Mouse (Mus musculus): ENCODE data around the gene Peli1. TPM values are rescaled to one million over a fixed set of nuclear protein-coding genes. Genes with fewer than 3 reads are reported as not detected.
A peak's percentile ranks its signal among the peaks of the same experiment; 100 is the strongest.

Gene Peli1
- polyA plus RNA-seq, 1 experiment from 2014 or later: 39.5 TPM

DNA sequence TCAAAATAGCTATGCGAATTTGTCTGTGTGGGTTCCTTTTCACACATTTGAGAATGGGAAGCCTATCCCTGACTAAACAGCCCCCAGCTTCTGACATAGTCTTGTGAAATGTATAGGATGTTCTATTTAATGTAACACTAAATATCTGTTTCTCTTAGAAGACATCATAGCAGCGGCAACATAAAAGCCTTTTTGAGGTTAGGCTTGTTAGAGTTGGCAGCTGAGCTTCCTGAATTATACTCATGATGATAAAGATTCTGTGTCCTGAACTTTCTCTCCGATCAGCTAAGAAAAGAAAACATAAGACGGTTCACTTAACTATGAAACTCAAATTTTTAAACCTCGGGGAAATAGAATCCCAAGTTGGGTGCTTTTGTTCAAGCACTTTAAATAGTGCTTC is 59.2 kb downstream of the Peli1 start:
- Histone ChIP-seq H3K9me3 (ENCODE audit: control insufficient read depth, low read length) (no peaks in the 10 kb centered on the region), H3K36me3 (ENCODE audit: control insufficient read depth, insufficient read depth, low read length) (peaks cover 59% of the 10 kb centered on the region), H3K4me3 (ENCODE audit: low read depth, low read length) (no peak overlapping the region), H3K27ac (ENCODE audit: low read depth) (no peak overlapping the region), H3K4me2 (ENCODE audit: low read length) (no peak overlapping the region), H3K4me1 (replicated peaks; ENCODE audit: control insufficient read depth, insufficient read depth, low read length) (no peaks in the 10 kb centered on the region), H3K9ac (ENCODE audit: low read length) (no peak overlapping the region), H3K27me3 (replicated peaks; ENCODE audit: control insufficient read depth, insufficient read depth, low read length) (no peaks in the 10 kb centered on the region)
- DNase-seq (ENCODE audit: low spot score) (no peak), ATAC-seq (replicated peaks; ENCODE audit: low FRiP score, low TSS enrichment, low read depth) (no peak)
- 89% methylated on average over 5 of the region's 5 CpGs for WGBS

DNA sequence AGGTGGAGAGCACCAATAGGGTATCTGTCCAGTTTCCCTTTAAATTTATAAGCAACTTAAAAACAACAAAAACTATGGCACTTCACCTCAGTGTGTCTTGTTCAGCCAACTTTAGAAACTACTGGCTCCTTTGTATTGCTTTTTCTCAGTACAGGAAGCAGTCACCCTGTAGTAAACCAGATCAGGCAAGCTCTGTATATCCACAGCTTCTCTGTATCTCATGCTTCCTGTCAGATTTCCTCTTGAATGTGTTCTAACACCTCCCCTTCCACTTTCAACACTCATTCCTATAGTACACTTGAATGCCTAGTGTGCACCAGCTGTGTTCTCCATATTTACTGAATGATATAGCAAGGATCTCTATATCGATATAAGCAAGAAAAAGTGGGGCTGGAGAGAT is 60.6 kb downstream of the Peli1 start:
- Histone ChIP-seq H3K4me3 (ENCODE audit: low read depth, low read length) (no peak overlapping the region), H3K4me2 (ENCODE audit: low read length) (no peak overlapping the region), H3K4me1 (replicated peaks; ENCODE audit: control insufficient read depth, insufficient read depth, low read length) (no peaks in the 10 kb centered on the region), H3K27me3 (replicated peaks; ENCODE audit: control insufficient read depth, insufficient read depth, low read length) (no peaks in the 10 kb centered on the region), H3K9me3 (ENCODE audit: control insufficient read depth, low read length) (no peaks in the 10 kb centered on the region), H3K9ac (ENCODE audit: low read length) (no peak overlapping the region), H3K36me3 (ENCODE audit: control insufficient read depth, insufficient read depth, low read length) (peaks cover 48% of the 10 kb centered on the region), H3K27ac (ENCODE audit: low read depth) (no peak overlapping the region)
- DNase-seq (ENCODE audit: low spot score): no peak
- ATAC-seq (replicated peaks; ENCODE audit: low FRiP score, low TSS enrichment, low read depth): no peak
- WGBS: 94% methylated on average over 1 of the region's 1 CpGs

DNA sequence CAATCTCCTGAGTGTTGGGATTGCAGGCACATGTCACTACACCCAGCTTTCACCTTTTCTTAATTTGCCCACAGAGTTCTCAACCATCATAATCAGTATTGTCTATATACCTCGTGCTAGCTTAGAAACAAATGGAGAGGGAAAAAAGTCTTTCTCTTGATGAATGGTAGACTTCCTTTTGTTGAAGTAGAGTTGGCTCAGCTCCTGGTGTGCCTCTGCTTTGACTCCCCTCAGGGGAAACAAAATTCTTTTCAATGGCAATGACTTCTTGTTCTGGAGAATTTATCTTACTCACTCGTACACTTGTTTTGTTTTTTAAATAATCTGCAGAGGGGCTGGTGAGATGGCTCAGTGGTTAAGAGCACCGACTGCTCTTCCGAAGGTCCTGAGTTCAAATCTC is 62.0 kb downstream of the Peli1 start:
- ATAC-seq (replicated peaks; ENCODE audit: low FRiP score, low TSS enrichment, low read depth) (no peak), DNase-seq (ENCODE audit: low spot score) (no peak)
- no peak overlapping the region for H3K4me3 ChIP-seq (ENCODE audit: low read depth, low read length)
- H3K4me1 ChIP-seq (replicated peaks; ENCODE audit: control insufficient read depth, insufficient read depth, low read length): no peaks in the 10 kb centered on the region
- H3K4me2 ChIP-seq (ENCODE audit: low read length): no peak overlapping the region
- peaks cover 36% of the 10 kb centered on the region for H3K36me3 ChIP-seq (ENCODE audit: control insufficient read depth, insufficient read depth, low read length)
- no peaks in the 10 kb centered on the region for H3K9me3 ChIP-seq (ENCODE audit: control insufficient read depth, low read length)
- WGBS: 78% methylated on average over 4 of the region's 4 CpGs
- no peak overlapping the region for H3K27ac ChIP-seq (ENCODE audit: low read depth)
- no peak overlapping the region for H3K9ac ChIP-seq (ENCODE audit: low read length)
- H3K27me3 ChIP-seq (replicated peaks; ENCODE audit: control insufficient read depth, insufficient read depth, low read length): no peaks in the 10 kb centered on the region

DNA sequence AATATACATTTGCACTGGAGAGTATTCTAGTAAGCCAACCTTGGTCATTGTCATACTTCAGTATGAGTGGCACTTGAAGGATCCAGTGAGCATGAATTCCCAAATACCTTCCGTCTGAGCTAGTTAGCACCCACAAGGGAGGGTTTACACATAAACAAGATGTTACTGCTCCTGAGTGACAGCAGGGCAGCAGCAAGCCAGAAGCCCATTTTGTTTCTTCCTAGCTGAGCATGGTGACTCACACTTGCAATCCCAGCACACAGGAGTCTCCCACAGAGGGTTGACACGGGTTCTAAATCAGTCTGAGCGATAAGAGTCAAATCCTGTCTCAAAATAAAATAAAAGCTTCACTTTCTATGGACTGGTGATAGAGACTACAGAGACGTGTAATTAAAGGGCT is 66.5 kb downstream of the Peli1 start:
- H3K36me3 ChIP-seq (ENCODE audit: control insufficient read depth, insufficient read depth, low read length): peaks cover 8% of the 10 kb centered on the region; the same call in 1 of the 2 replicates
- no peak overlapping the region for H3K4me2 ChIP-seq (ENCODE audit: low read length)
- no peak overlapping the region for H3K27ac ChIP-seq (ENCODE audit: low read depth)
- ATAC-seq (replicated peaks; ENCODE audit: low FRiP score, low TSS enrichment, low read depth): no peak
- H3K4me3 ChIP-seq (ENCODE audit: low read depth, low read length): no peak overlapping the region
- WGBS: 72% methylated on average over 4 of the region's 4 CpGs
- no peaks in the 10 kb centered on the region for H3K9me3 ChIP-seq (ENCODE audit: control insufficient read depth, low read length)
- no peak for DNase-seq (ENCODE audit: low spot score)
- H3K27me3 ChIP-seq (replicated peaks; ENCODE audit: control insufficient read depth, insufficient read depth, low read length): no peaks in the 10 kb centered on the region
- H3K4me1 ChIP-seq (replicated peaks; ENCODE audit: control insufficient read depth, insufficient read depth, low read length): no peaks in the 10 kb centered on the region
- H3K9ac ChIP-seq (ENCODE audit: low read length): no peak overlapping the region

DNA sequence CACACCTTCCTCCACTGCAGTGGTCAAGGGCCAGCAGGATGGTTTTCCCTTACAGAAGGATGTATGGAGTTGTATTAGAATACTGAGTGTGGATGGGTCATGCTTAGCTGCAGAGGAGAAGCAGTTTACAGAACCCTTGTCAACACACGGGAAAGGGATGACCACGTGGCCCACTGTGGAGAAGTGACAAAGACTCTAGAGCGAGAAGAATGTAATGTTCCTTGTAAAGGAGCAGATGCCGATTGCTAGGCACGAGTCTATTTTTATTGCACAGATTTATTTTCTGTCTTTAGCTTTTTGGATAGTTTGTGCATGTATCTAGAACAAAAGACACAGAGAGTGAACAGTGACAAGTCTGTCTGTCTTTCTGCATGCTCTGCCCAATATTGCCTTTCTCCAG is 71.0 kb downstream of the Peli1 start:
- ATAC-seq (replicated peaks; ENCODE audit: low FRiP score, low TSS enrichment, low read depth) (no peak), DNase-seq (ENCODE audit: low spot score) (no peak)
- Histone ChIP-seq H3K4me1 (replicated peaks; ENCODE audit: control insufficient read depth, insufficient read depth, low read length) (peaks cover 11% of the 10 kb centered on the region; the same call in 1 of the 2 replicates), H3K9ac (ENCODE audit: low read length) (no peak overlapping the region), H3K36me3 (ENCODE audit: control insufficient read depth, insufficient read depth, low read length) (no peaks in the 10 kb centered on the region), H3K4me2 (ENCODE audit: low read length) (no peak overlapping the region), H3K4me3 (ENCODE audit: low read depth, low read length) (no peak overlapping the region), H3K9me3 (ENCODE audit: control insufficient read depth, low read length) (no peaks in the 10 kb centered on the region), H3K27ac (ENCODE audit: low read depth) (no peak overlapping the region), H3K27me3 (replicated peaks; ENCODE audit: control insufficient read depth, insufficient read depth, low read length) (no peaks in the 10 kb centered on the region)
- 79% methylated on average over 5 of the region's 5 CpGs for WGBS

DNA sequence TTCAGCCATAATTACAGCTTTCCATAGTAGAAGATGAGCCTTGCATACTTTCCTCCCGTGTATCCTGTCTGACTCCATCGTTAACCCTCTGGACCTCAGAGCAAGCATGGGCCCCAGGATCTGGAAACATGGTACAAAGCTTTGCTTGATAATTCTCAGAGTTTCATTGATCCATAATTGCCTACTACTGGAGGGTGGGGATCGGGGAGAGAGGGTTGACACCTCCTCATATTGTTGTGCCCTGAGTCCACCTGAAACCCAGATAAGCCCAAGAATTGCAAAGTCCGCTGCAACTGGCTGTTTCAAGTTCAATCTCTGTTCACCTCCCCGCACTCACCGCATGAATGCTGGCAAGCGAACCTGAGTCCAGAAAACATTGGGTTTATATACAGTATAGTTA is 72.1 kb downstream of the Peli1 start:
- Histone ChIP-seq H3K9ac (ENCODE audit: low read length) (no peak overlapping the region), H3K4me1 (replicated peaks; ENCODE audit: control insufficient read depth, insufficient read depth, low read length) (peaks cover 11% of the 10 kb centered on the region; the same call in 1 of the 2 replicates), H3K27me3 (replicated peaks; ENCODE audit: control insufficient read depth, insufficient read depth, low read length) (no peaks in the 10 kb centered on the region), H3K4me2 (ENCODE audit: low read length) (peak overlapping the region; percentile 37; the same call in 1 of the 2 replicates), H3K36me3 (ENCODE audit: control insufficient read depth, insufficient read depth, low read length) (no peaks in the 10 kb centered on the region), H3K4me3 (ENCODE audit: low read depth, low read length) (no peak overlapping the region), H3K27ac (ENCODE audit: low read depth) (no peak overlapping the region), H3K9me3 (ENCODE audit: control insufficient read depth, low read length) (no peaks in the 10 kb centered on the region)
- DNase-seq (ENCODE audit: low spot score) (no peak), ATAC-seq (replicated peaks; ENCODE audit: low FRiP score, low TSS enrichment, low read depth) (peak; percentile 32; the same call in 1 of the 2 replicates)
- 50% methylated on average over 7 of the region's 7 CpGs for WGBS

DNA sequence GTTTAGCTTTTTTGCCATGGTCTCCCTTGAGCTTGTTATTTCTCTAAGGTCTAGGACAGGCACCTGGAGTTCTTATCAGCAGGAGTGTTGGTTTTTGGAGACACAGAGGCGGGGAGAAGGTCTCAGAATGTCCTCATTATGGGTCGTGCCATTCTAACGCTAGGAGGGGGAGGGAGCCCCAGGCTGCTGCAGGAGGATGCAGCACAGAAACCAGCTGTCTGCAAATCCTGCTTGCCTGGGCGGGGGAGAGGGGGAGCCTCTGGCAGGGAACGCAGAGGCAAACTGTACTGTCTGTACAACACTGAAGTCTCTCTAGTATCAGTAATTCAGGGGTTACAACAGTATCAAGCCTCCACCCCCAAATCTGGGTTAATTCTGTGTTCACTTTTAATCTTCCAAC is 72.6 kb downstream of the Peli1 start:
- no peak overlapping the region for H3K27ac ChIP-seq (ENCODE audit: low read depth)
- no peaks in the 10 kb centered on the region for H3K9me3 ChIP-seq (ENCODE audit: control insufficient read depth, low read length)
- no peak overlapping the region for H3K4me3 ChIP-seq (ENCODE audit: low read depth, low read length)
- peak; percentile 57; the same call in 1 of the 2 replicates for ATAC-seq (replicated peaks; ENCODE audit: low FRiP score, low TSS enrichment, low read depth)
- H3K4me2 ChIP-seq (ENCODE audit: low read length): peak overlapping the region; percentile 37
- H3K9ac ChIP-seq (ENCODE audit: low read length): no peak overlapping the region
- WGBS: 0% methylated on average over 5 of the region's 5 CpGs
- peaks cover 11% of the 10 kb centered on the region; the same call in 1 of the 2 replicates for H3K4me1 ChIP-seq (replicated peaks; ENCODE audit: control insufficient read depth, insufficient read depth, low read length)
- H3K36me3 ChIP-seq (ENCODE audit: control insufficient read depth, insufficient read depth, low read length): no peaks in the 10 kb centered on the region
- peak; percentile 63 for DNase-seq (ENCODE audit: low spot score)
- H3K27me3 ChIP-seq (replicated peaks; ENCODE audit: control insufficient read depth, insufficient read depth, low read length): no peaks in the 10 kb centered on the region

DNA sequence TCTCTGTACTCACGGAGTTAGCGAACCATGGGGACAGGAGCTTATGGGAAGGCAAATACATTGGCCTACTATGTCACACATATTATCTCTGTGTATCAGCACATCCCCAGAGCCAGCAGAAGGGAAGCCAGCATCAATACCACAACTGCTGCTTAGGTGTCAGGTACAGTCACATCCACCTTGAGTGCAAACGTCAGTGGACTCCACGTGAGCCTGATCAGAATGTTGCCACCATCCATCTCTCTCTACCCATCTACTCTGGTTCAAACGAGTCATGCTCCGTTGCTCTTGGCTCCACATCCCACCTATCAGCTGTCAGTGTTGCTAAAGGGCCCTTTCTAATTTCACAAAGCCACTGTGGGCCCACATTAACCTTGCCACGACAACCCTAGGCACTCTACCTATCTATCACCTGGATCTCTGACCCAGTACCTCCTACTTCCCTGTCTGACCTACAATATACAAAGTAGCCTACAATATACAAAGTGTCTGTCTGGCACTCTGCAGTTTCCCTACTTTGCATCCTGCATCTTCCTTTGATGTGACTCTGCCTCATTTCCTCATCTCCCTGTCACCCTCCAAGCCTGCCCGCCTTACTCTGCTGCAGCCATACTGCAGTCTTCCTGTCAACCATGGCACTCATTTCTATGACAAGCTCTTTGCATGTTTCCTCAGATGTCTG is 73.4 kb downstream of the Peli1 start:
- Histone ChIP-seq H3K4me2 (ENCODE audit: low read length) (no peak overlapping the region), H3K36me3 (ENCODE audit: control insufficient read depth, insufficient read depth, low read length) (no peaks in the 10 kb centered on the region), H3K4me3 (ENCODE audit: low read depth, low read length) (no peak overlapping the region), H3K9me3 (ENCODE audit: control insufficient read depth, low read length) (no peaks in the 10 kb centered on the region), H3K4me1 (replicated peaks; ENCODE audit: control insufficient read depth, insufficient read depth, low read length) (peaks cover 11% of the 10 kb centered on the region; the same call in 1 of the 2 replicates), H3K9ac (ENCODE audit: low read length) (no peak overlapping the region), H3K27ac (ENCODE audit: low read depth) (no peak overlapping the region), H3K27me3 (replicated peaks; ENCODE audit: control insufficient read depth, insufficient read depth, low read length) (no peaks in the 10 kb centered on the region)
- ATAC-seq (replicated peaks; ENCODE audit: low FRiP score, low TSS enrichment, low read depth): no peak
- WGBS: 55% methylated on average over 8 of the region's 8 CpGs
- DNase-seq (ENCODE audit: low spot score): no peak

DNA sequence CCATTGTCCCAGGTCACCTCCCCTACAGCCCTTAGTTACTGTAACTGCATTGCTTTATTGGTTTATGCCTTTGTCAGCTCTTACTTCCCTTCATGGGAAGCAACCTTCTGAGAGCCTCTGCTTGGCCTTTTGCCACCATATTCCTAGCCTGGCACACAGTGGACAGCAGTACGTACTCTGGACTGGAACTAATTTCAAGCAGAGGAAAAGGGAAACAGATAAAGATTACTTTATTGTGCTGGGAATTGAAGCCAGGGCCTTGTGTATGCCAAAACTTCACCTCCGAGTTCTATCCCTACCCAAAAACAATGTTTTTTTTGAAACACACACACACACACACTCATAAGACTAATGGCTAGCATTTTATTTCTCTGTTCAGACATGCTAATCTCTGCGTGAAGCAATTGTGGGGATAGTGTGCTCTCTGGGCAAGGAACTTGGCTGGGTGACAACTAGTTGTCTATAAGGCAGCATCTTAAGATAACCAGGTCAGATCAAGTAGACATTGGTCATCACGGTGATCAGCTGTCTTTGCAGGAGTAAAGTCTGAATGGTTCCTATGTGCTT is 74.0 kb downstream of the Peli1 start:
- DNase-seq (ENCODE audit: low spot score): no peak

More for the DNA sequence above, 74.0 kb downstream of the Peli1 start:
- WGBS: 75% methylated on average over 4 of the region's 4 CpGs
- ATAC-seq (replicated peaks; ENCODE audit: low FRiP score, low TSS enrichment, low read depth): no peak
- Histone ChIP-seq H3K27ac (ENCODE audit: low read depth) (no peak overlapping the region), H3K9me3 (ENCODE audit: control insufficient read depth, low read length) (no peaks in the 10 kb centered on the region), H3K4me1 (replicated peaks; ENCODE audit: control insufficient read depth, insufficient read depth, low read length) (peaks cover 11% of the 10 kb centered on the region; the same call in 1 of the 2 replicates), H3K4me3 (ENCODE audit: low read depth, low read length) (no peak overlapping the region), H3K36me3 (ENCODE audit: control insufficient read depth, insufficient read depth, low read length) (no peaks in the 10 kb centered on the region), H3K9ac (ENCODE audit: low read length) (no peak overlapping the region), H3K27me3 (replicated peaks; ENCODE audit: control insufficient read depth, insufficient read depth, low read length) (no peaks in the 10 kb centered on the region), H3K4me2 (ENCODE audit: low read length) (no peak overlapping the region)

All from intestine, embryonic 14.5 days (tissue).